Mouse (Mus musculus): ENCODE data around the gene Ipo4. TPM values are rescaled to one million over a fixed set of nuclear protein-coding genes. Genes with fewer than 3 reads are reported as not detected.
A peak's percentile ranks its signal among the peaks of the same experiment; 100 is the strongest.

Gene Ipo4
- polyA plus RNA-seq, 1 experiment = 151 TPM

GRCm38 (mm10) chr14:55628077-55628827 lies 7.5 kb downstream of the Ipo4 start:
- WGBS = 86% methylated on average over 27 of the region's 27 CpGs
- Histone ChIP-seq H3K4me3 (replicated peaks; ENCODE audit: insufficient read depth, low read depth, low read length) (no peak overlapping the region), H3K27ac (ENCODE audit: insufficient read depth, low read length) (no peak overlapping the region), H3K27me3 (ENCODE audit: control insufficient read depth, insufficient read depth, low read length) (no peaks in the 10 kb centered on the region), H3K4me1 (ENCODE audit: control insufficient read depth, insufficient read depth, low read length) (no peaks in the 10 kb centered on the region)
- TF ChIP-seq CTCF (IDR thresholded peaks at IDR 0.05; ENCODE audit: borderline replicate concordance, insufficient read depth, low read depth, low read length) (no peak), POLR2A (IDR thresholded peaks at IDR 0.05; ENCODE audit: borderline replicate concordance, insufficient read depth, low read length) (no peak)
- no peak for DNase-seq

DNA sequence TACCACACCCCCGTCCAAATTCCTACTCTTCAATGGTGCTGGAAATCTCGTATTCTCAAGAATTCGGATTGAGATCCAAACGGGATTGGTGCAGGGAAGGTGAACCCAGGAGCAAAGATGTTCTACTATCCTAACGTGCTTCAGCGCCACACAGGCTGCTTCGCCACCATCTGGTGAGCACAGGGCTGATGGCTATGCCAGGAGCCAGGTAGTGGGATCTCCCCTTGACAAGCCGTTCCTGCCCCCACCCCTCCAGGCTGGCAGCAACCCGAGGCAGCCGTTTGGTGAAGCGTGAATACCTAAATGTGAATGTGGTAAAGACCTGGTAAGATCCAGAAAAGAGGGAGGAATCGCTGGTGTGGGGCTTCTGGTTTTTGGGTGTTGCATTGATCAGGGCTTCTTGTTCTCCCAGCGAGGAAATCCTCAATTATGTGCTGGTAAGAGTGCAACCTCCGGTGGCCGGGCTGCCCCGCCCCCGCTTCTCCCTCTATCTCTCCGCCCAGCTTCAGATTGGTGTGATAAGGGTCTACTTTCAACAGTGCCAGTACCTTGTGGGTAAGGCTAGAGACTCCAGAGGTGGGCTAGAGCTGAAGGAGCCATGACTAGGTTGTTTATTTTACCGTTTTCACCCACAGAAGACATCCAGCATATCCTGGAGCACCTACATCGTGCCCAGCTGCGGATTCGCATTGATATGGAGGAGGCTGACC lies 17.1 kb downstream of the Ipo4 start:
- 24% methylated on average over 22 of the region's 22 CpGs for WGBS
- Histone ChIP-seq H3K4me3 (replicated peaks; ENCODE audit: insufficient read depth, low read depth, low read length) (peak overlapping the region; percentile 58), H3K27me3 (ENCODE audit: control insufficient read depth, insufficient read depth, low read length) (no peaks in the 10 kb centered on the region)

GRCm38 (mm10) chr14:55617822-55618221 lies 17.9 kb downstream of the Ipo4 start, which contains the start of gene Rec8:
TSS of gene Rec8 (plus strand) at chr14:55618037.
- 25% methylated on average over 21 of the region's 21 CpGs for WGBS
- peak; percentile 41; the same call in 1 of the 2 replicates for TF ChIP-seq POLR2A (IDR thresholded peaks at IDR 0.05; ENCODE audit: borderline replicate concordance, insufficient read depth, low read length)
- TF ChIP-seq CTCF (IDR thresholded peaks at IDR 0.05; ENCODE audit: borderline replicate concordance, insufficient read depth, low read depth, low read length) = peak; percentile 23; the same call in 1 of the 2 replicates
- Histone ChIP-seq H3K4me1 (ENCODE audit: control insufficient read depth, insufficient read depth, low read length) (peaks cover 4% of the 10 kb centered on the region; the same call in 1 of the 2 replicates), H3K4me3 (replicated peaks; ENCODE audit: insufficient read depth, low read depth, low read length) (peak within 1 kb of the TSS; percentile 58), H3K27me3 (ENCODE audit: control insufficient read depth, insufficient read depth, low read length) (no peaks in the 10 kb centered on the region), H3K27ac (ENCODE audit: insufficient read depth, low read length) (peak within 1 kb of the TSS; percentile 61)
- peak; percentile 68 to 86 for DNase-seq

More for the DNA sequence above, 17.1 kb downstream of the Ipo4 start:
- H3K4me1 ChIP-seq (ENCODE audit: control insufficient read depth, insufficient read depth, low read length) = peaks cover 4% of the 10 kb centered on the region; the same call in 1 of the 2 replicates
- peak; percentile 44 to 53 for DNase-seq
- peak overlapping the region; percentile 53 for H3K27ac ChIP-seq (ENCODE audit: insufficient read depth, low read length)
- TF ChIP-seq POLR2A (IDR thresholded peaks at IDR 0.05; ENCODE audit: borderline replicate concordance, insufficient read depth, low read length) (no peak), CTCF (IDR thresholded peaks at IDR 0.05; ENCODE audit: borderline replicate concordance, insufficient read depth, low read depth, low read length) (no peak)

- H3K4me1 ChIP-seq (ENCODE audit: control insufficient read depth, insufficient read depth, low read length) = peaks cover 4% of the 10 kb centered on the region; the same call in 1 of the 2 replicates
- no peak for TF ChIP-seq CTCF (IDR thresholded peaks at IDR 0.05; ENCODE audit: borderline replicate concordance, insufficient read depth, low read depth, low read length)
- TF ChIP-seq POLR2A (IDR thresholded peaks at IDR 0.05; ENCODE audit: borderline replicate concordance, insufficient read depth, low read length) = no peak
- no peak for DNase-seq
- H3K27ac ChIP-seq (ENCODE audit: insufficient read depth, low read length) = no peak overlapping the region
- WGBS = 90% methylated on average over 2 of the region's 2 CpGs
- no peak overlapping the region for H3K4me3 ChIP-seq (replicated peaks; ENCODE audit: insufficient read depth, low read depth, low read length)
- H3K27me3 ChIP-seq (ENCODE audit: control insufficient read depth, insufficient read depth, low read length) = no peaks in the 10 kb centered on the region
Measured at GRCm38 (mm10) chr14:55616844-55617243, 18.9 kb downstream of the Ipo4 start.

- no peak overlapping the region for H3K4me3 ChIP-seq (replicated peaks; ENCODE audit: insufficient read depth, low read depth, low read length)
- peaks cover 4% of the 10 kb centered on the region; the same call in 1 of the 2 replicates for H3K4me1 ChIP-seq (ENCODE audit: control insufficient read depth, insufficient read depth, low read length)
- no peak overlapping the region for H3K27ac ChIP-seq (ENCODE audit: insufficient read depth, low read length)
- 72% methylated on average over 2 of the region's 2 CpGs for WGBS
- H3K27me3 ChIP-seq (ENCODE audit: control insufficient read depth, insufficient read depth, low read length) = no peaks in the 10 kb centered on the region
- TF ChIP-seq POLR2A (IDR thresholded peaks at IDR 0.05; ENCODE audit: borderline replicate concordance, insufficient read depth, low read length) (no peak), CTCF (IDR thresholded peaks at IDR 0.05; ENCODE audit: borderline replicate concordance, insufficient read depth, low read depth, low read length) (no peak)
- no peak for DNase-seq
Measured at GRCm38 (mm10) chr14:55615876-55616275, 19.9 kb downstream of the Ipo4 start.

DNA sequence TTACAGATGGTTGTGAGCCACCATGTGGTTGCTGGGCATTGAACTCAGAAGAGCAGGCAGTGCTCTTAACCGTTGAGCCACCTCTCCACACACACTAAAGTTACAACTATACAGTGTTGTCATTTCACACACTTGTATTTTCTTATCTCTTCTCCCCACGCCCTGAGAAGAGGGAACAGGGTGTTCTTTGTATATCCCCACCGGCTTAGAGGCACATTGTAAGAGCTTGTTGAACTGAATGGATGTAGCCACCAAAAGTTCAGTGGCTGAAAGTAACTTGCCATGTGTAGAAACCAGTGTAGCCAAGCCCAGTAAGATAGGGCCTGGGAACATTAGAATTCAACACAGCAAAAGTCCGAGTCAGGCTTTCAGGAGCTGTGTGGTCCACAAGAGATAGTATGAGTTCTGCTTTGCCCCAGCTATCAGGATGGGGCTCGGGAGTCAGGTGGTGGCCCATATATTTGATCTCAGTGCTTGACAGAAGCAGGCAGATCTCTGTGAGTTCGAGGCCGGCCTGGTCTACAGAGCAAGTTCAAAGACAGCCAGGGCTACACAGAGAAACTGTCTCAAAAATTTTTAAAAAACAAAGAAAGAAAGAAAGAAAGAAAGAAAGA lies 21.1 kb downstream of the Ipo4 start:
- Histone ChIP-seq H3K27me3 (ENCODE audit: control insufficient read depth, insufficient read depth, low read length) (no peaks in the 10 kb centered on the region), H3K27ac (ENCODE audit: insufficient read depth, low read length) (no peak overlapping the region), H3K4me1 (ENCODE audit: control insufficient read depth, insufficient read depth, low read length) (peaks cover 4% of the 10 kb centered on the region; the same call in 1 of the 2 replicates), H3K4me3 (replicated peaks; ENCODE audit: insufficient read depth, low read depth, low read length) (no peak overlapping the region)
- WGBS = 77% methylated on average over 7 of the region's 7 CpGs
- DNase-seq = no peak
- TF ChIP-seq POLR2A (IDR thresholded peaks at IDR 0.05; ENCODE audit: borderline replicate concordance, insufficient read depth, low read length) (no peak), CTCF (IDR thresholded peaks at IDR 0.05; ENCODE audit: borderline replicate concordance, insufficient read depth, low read depth, low read length) (no peak)

DNA sequence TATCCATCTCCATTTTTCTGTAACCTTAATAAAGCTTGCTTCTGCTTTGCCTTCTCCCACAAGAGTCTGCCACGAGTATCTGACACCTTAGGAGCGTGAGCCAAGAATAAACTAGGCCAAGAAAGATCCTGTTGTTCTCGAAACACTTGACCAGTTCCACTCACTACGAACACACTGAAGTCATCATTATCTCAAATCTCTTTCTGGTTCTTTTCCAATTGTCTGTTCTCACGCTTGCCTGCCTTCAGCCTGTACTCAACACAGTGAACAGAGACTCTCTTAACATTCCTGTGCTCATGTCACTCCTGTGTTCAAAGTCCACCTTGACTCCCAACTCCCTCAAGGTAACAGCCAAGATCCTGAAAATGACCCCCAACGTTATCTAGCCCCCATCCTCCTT lies 22.4 kb downstream of the Ipo4 start:
- H3K4me1 ChIP-seq (ENCODE audit: control insufficient read depth, insufficient read depth, low read length) = no peaks in the 10 kb centered on the region
- H3K27me3 ChIP-seq (ENCODE audit: control insufficient read depth, insufficient read depth, low read length) = no peaks in the 10 kb centered on the region
- WGBS = 45% methylated on average over 6 of the region's 6 CpGs
- H3K27ac ChIP-seq (ENCODE audit: insufficient read depth, low read length) = no peak overlapping the region
- DNase-seq = no peak
- no peak overlapping the region for H3K4me3 ChIP-seq (replicated peaks; ENCODE audit: insufficient read depth, low read depth, low read length)
- no peak for TF ChIP-seq CTCF (IDR thresholded peaks at IDR 0.05; ENCODE audit: borderline replicate concordance, insufficient read depth, low read depth, low read length)
- TF ChIP-seq POLR2A (IDR thresholded peaks at IDR 0.05; ENCODE audit: borderline replicate concordance, insufficient read depth, low read length) = no peak
